Mouse (Mus musculus) layer of hippocampus, postnatal 36 days (tissue): Measurements from ENCODE around the gene Gm20854. TPM values are rescaled to one million over a fixed set of nuclear protein-coding genes. Genes with fewer than 3 reads are reported as not detected.
"Not testable (repeated sequence)": the region's sequence is repeated elsewhere in the genome, so short reads cannot be mapped to it uniquely, and the experiment has no call there.

Experiments
- DNase-seq, 2 experiments: peaks; one replicate each; pipeline ENCODE4 v3.0.0; 2022
- total RNA-seq, 2 experiments: library from RNA; stranded (reverse); gene quantifications; 2 replicates each; pipeline ENCODE4 v1.2.3; 2021

The Gm20854 gene
- not detected for total RNA-seq

DNA sequence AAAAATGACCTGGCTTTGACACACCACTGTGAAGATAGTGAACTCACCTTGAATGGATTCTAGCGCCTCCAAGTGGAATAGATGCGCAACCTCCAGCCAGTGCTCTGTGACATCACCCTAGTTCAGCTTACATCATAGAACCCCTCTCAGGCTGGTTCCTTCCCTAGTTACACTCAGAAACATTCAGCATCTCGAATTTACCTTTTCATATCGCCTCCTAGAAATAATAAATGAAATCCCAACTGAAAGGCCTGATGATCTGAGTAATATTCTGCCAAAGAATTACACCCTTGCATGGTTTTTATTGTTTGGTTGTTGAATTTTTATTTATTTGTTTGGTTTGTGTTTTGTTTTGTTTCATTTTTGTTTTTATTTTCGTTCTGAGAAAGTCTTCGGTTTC lies at the start of gene Gm20854:
TSS of gene Gm20854 (minus strand) at position 101 of the 400 bp plus-strand sequence.
- not testable (repeated sequence) for DNase-seq
